ENCODE assay signal across 14 mouse cellular contexts in genomic region chr11:109124284-109124683, GRCm38 (mm10). TPM values are rescaled to one million over a fixed set of nuclear protein-coding genes. Genes with fewer than 3 reads are reported as not detected.
DNase-seq lines count a peak whose midpoint lies in the region; ATAC-seq and TF ChIP-seq lines count a peak whose summit lies in the region.
"Had no signal": no experiment of that assay in that cellular context is flagged by ENCODE, and none has a peak within 500 bp of the region (broad histone marks: within the 10 kb centered on the region; RNA-seq: fewer than 3 reads in every experiment).

No protein-coding gene starts in this region.

- H3K4me2 ChIP-seq in forebrain, postnatal 0 days (ENCODE audit: low read depth): no peak overlapping the region
- H3K4me2 ChIP-seq in forebrain, embryonic 15.5 days (replicated peaks): no peak overlapping the region
- H3K4me2 ChIP-seq in liver, embryonic 14.5 days (ENCODE audit: low read depth): no peak overlapping the region
- H3K4me2 ChIP-seq in liver, embryonic 12.5 days: no peak overlapping the region
- H3K4me2 ChIP-seq: embryonic facial prominence, embryonic 13.5 days; limb, embryonic 15.5 days had no signal

- no peaks in the 10 kb centered on the region for H3K9me3 ChIP-seq in forebrain, postnatal 0 days (ENCODE audit: low read length)
- H3K9me3 ChIP-seq in forebrain, embryonic 15.5 days: no peaks in the 10 kb centered on the region
- no peaks in the 10 kb centered on the region for H3K9me3 ChIP-seq in liver, embryonic 14.5 days (ENCODE audit: control insufficient read depth, low read length)
- H3K9me3 ChIP-seq in liver, embryonic 12.5 days (replicated peaks): no peaks in the 10 kb centered on the region
- H3K9me3 ChIP-seq in ES-Bruce4 (replicated peaks; ENCODE audit: control insufficient read depth, insufficient read depth, low read length, poor library complexity, severe bottlenecking): no peaks in the 10 kb centered on the region
- H3K9me3 ChIP-seq: embryonic facial prominence, embryonic 13.5 days; limb, embryonic 15.5 days had no signal

- WGBS in forebrain, postnatal 0 days: 56% methylated on average over 3 of the region's 3 CpGs
- WGBS in forebrain, embryonic 15.5 days: 60% methylated on average over 3 of the region's 3 CpGs
- 31% methylated on average over 3 of the region's 3 CpGs for WGBS in liver, embryonic 14.5 days (ENCODE audit: insufficient replicate concordance)
- 34% methylated on average over 3 of the region's 3 CpGs for WGBS in liver, embryonic 12.5 days (ENCODE audit: insufficient replicate concordance)

- TF ChIP-seq CTCF in forebrain, postnatal 0 days (IDR thresholded peaks at IDR 0.05; ENCODE audit: low read depth): peak; percentile 64
- TF ChIP-seq CTCF in liver, embryonic 14.5 days (IDR thresholded peaks at IDR 0.05; ENCODE audit: low read depth): peak; percentile 40
- peak; percentile 65 for TF ChIP-seq CTCF in ES-Bruce4 (IDR thresholded peaks at IDR 0.05; ENCODE audit: low read depth, low read length)

- no peak overlapping the region for H3K27ac ChIP-seq in forebrain, postnatal 0 days (ENCODE audit: low read depth, low read length)
- H3K27ac ChIP-seq in forebrain, embryonic 15.5 days (replicated peaks): no peak overlapping the region
- H3K27ac ChIP-seq in liver, embryonic 14.5 days: no peak overlapping the region
- no peak overlapping the region for H3K27ac ChIP-seq in liver, embryonic 12.5 days
- H3K27ac ChIP-seq in ES-Bruce4 (ENCODE audit: insufficient read depth, low read length): no peak overlapping the region
- H3K27ac ChIP-seq: embryonic facial prominence, embryonic 13.5 days; limb, embryonic 15.5 days had no signal

- H3K4me1 ChIP-seq in forebrain, postnatal 0 days (ENCODE audit: insufficient read depth): no peaks in the 10 kb centered on the region
- H3K4me1 ChIP-seq in forebrain, embryonic 15.5 days: no peaks in the 10 kb centered on the region
- no peaks in the 10 kb centered on the region for H3K4me1 ChIP-seq in liver, embryonic 14.5 days (replicated peaks; ENCODE audit: control insufficient read depth in 2 of 2, insufficient read depth in 2 of 2, low read length in 1 of 2)
- H3K4me1 ChIP-seq in liver, embryonic 12.5 days: no peaks in the 10 kb centered on the region
- H3K4me1 ChIP-seq in ES-Bruce4 (ENCODE audit: control insufficient read depth, insufficient read depth, low read length): no peaks in the 10 kb centered on the region

- no peak overlapping the region for H3K9ac ChIP-seq in forebrain, postnatal 0 days
- no peak overlapping the region for H3K9ac ChIP-seq in forebrain, embryonic 15.5 days (replicated peaks)
- no peak overlapping the region for H3K9ac ChIP-seq in liver, embryonic 14.5 days (replicated peaks)
- no peak overlapping the region for H3K9ac ChIP-seq in liver, embryonic 12.5 days
- H3K9ac ChIP-seq in ES-Bruce4 (ENCODE audit: low read depth, poor library complexity, severe bottlenecking): no peak overlapping the region
- H3K9ac ChIP-seq: embryonic facial prominence, embryonic 13.5 days; limb, embryonic 15.5 days had no signal

- H3K36me3 ChIP-seq in forebrain, postnatal 0 days (ENCODE audit: insufficient read depth): no peaks in the 10 kb centered on the region
- no peaks in the 10 kb centered on the region for H3K36me3 ChIP-seq in forebrain, embryonic 15.5 days
- H3K36me3 ChIP-seq in liver, embryonic 14.5 days (replicated peaks; ENCODE audit: control insufficient read depth, insufficient read depth, low read depth): no peaks in the 10 kb centered on the region
- no peaks in the 10 kb centered on the region for H3K36me3 ChIP-seq in liver, embryonic 12.5 days
- H3K36me3 ChIP-seq in ES-Bruce4 (ENCODE audit: control insufficient read depth, insufficient read depth, low read length, poor library complexity, severe bottlenecking): no peaks in the 10 kb centered on the region
- H3K36me3 ChIP-seq: embryonic facial prominence, embryonic 13.5 days; limb, embryonic 15.5 days had no signal

- peak; percentile 31 for DNase-seq in forebrain, postnatal 0 days
- DNase-seq in liver, embryonic 14.5 days (ENCODE audit: low read depth in 3 of 3, low spot score in 3 of 3): no peak
- DNase-seq in embryo, embryonic 11 days: peak; percentile 47
- DNase-seq in right cerebral cortex, postnatal 25 days: no peak
- no peak for DNase-seq in urinary bladder, postnatal 4 days (ENCODE audit: low spot score in 2 of 2)
- DNase-seq: thymus, adult 2 months had no signal

- TF ChIP-seq EP300 in liver, embryonic 14.5 days (IDR thresholded peaks at IDR 0.05; ENCODE audit: low read depth): no peak
- TF ChIP-seq EP300 in ES-Bruce4 (IDR thresholded peaks at IDR 0.05; ENCODE audit: insufficient read depth, low read depth, low read length): no peak

- ATAC-seq in forebrain, postnatal 0 days: no peak
- ATAC-seq in forebrain, embryonic 15.5 days (replicated peaks): no peak
- no peak for ATAC-seq in liver, embryonic 14.5 days (ENCODE audit: insufficient read depth)
- ATAC-seq in liver, embryonic 12.5 days: no peak

- H3K4me3 ChIP-seq in forebrain, postnatal 0 days (ENCODE audit: low read depth, low read length): no peak overlapping the region
- no peak overlapping the region for H3K4me3 ChIP-seq in forebrain, embryonic 15.5 days
- H3K4me3 ChIP-seq in liver, embryonic 14.5 days (ENCODE audit: insufficient read depth in 1 of 2, low read depth in 2 of 2, low read length in 2 of 2): no peak overlapping the region
- H3K4me3 ChIP-seq in liver, embryonic 12.5 days: no peak overlapping the region
- no peak overlapping the region for H3K4me3 ChIP-seq in ES-Bruce4 (ENCODE audit: low read depth, low read length)
- H3K4me3 ChIP-seq: embryonic facial prominence, embryonic 13.5 days; limb, embryonic 15.5 days had no signal

- no peaks in the 10 kb centered on the region for H3K27me3 ChIP-seq in forebrain, postnatal 0 days (ENCODE audit: insufficient read depth, low read length)
- no peaks in the 10 kb centered on the region for H3K27me3 ChIP-seq in forebrain, embryonic 15.5 days
- H3K27me3 ChIP-seq in liver, embryonic 14.5 days (ENCODE audit: control insufficient read depth, insufficient read depth, low read length): no peaks in the 10 kb centered on the region
- H3K27me3 ChIP-seq in liver, embryonic 12.5 days (replicated peaks): no peaks in the 10 kb centered on the region
- no peaks in the 10 kb centered on the region for H3K27me3 ChIP-seq in ES-Bruce4 (ENCODE audit: control insufficient read depth, insufficient read depth, low read length, poor library complexity, severe bottlenecking)
- H3K27me3 ChIP-seq: embryonic facial prominence, embryonic 13.5 days; limb, embryonic 15.5 days had no signal

- TF ChIP-seq POLR2A in ES-Bruce4 (IDR thresholded peaks at IDR 0.05; ENCODE audit: insufficient read depth, low read length): no peak

RNA-seq across cellular contexts. Expression of gene E030025P04Rik, which starts 19.9 kb away (rescaled TPM):
- total RNA-seq in forebrain, postnatal 0 days (2014; rRNA removed): not detected in 2 replicates
- not detected in 2 replicates for polyA plus RNA-seq in forebrain, postnatal 0 days (2015; fragmentation: Nextera tagmentation; extraction: Ambion mirVana)
- polyA plus RNA-seq in forebrain, embryonic 15.5 days (2015; fragmentation: Nextera tagmentation; extraction: Ambion mirVana): not detected in 2 replicates
- polyA plus RNA-seq in liver, embryonic 14.5 days (2012; rRNA removed): not detected in 2 replicates
- not detected in 2 replicates for polyA plus RNA-seq in liver, embryonic 14.5 days (2014; fragmentation: Nextera tagmentation; extraction: Ambion mirVana)
- not detected in 2 replicates for polyA plus RNA-seq in liver, embryonic 12.5 days (2016; fragmentation: Nextera tagmentation; extraction: Ambion mirVana)
- polyA plus RNA-seq in ES-Bruce4 (2011; ENCODE audit: insufficient read depth, insufficient read length, low read depth, missing spikeins): not detected in 2 replicates
- total RNA-seq: gastrocnemius, adult 18-20 months; heart, postnatal 10 days had no signal
- polyA plus RNA-seq: embryonic facial prominence, embryonic 13.5 days; large intestine, adult 2 months; limb, embryonic 15.5 days; thymus, adult 2 months had no signal

Comparison
In these comparisons a context has a peak if more than half of its experiments do, and no peak if none do; other contexts are left out.
1. DNase-seq: peak in forebrain, postnatal 0 days (single experiment) and embryo, embryonic 11 days (single experiment); none in liver, embryonic 14.5 days (0 of 3), right cerebral cortex, postnatal 25 days (single experiment) and urinary bladder, postnatal 4 days (0 of 2).
2. Peak in every context shown above with its lines, with median percentiles within 50 percentile points of each other: CTCF ChIP-seq.